Mouse (Mus musculus) cerebellum, adult 11-12 months (tissue): Measurements from ENCODE around the gene Pou4f2.

Source experiments
- DNase-seq: peaks from one replicate; pipeline ENCODE4 v3.0.0; 2022

Gene Pou4f2

DNA sequence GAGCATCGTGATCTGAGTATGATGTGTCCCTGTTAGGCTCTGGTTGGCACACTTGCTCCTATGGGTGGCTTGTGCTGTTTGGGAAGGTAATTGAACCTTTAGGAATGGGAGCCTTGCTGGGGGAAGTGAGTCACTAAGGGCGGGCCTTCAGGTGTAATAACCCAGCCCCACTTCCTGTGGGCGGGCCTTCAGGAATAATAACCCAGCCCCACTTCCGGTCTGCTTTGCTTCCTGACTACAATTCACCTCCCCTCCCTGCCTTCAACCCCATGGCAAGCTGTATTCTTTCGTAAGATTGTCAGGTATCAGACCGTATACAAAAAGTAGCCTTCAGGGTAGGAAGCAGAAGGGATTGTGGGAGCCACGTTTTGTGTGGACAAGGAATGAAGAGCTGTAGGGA is 45.7 kb downstream of the Pou4f2 start:
- DNase-seq: no peak
